Mouse (Mus musculus) thymus, postnatal 25 days (tissue): Measurements from ENCODE around the gene Lsm4.

Source experiments
- DNase-seq: peaks from one replicate; pipeline ENCODE4 v3.0.0; 2022

Gene Lsm4

GRCm38 (mm10) chr8:70701982-70702841 lies 29.2 kb downstream of the Lsm4 start:
- DNase-seq: no peak

GRCm38 (mm10) chr8:70702842-70703182 lies 29.8 kb downstream of the Lsm4 start:
- DNase-seq: no peak

GRCm38 (mm10) chr8:70703287-70703686 lies 30.2 kb downstream of the Lsm4 start, which contains the start of gene Iqcn:
TSS of gene Iqcn (plus strand) at chr8:70703457.
- no peak for DNase-seq

- no peak for DNase-seq
Observed at GRCm38 (mm10) chr8:70708281-70708680, 35.2 kb downstream of the Lsm4 start.

GRCm38 (mm10) chr8:70709794-70710193 lies 36.7 kb downstream of the Lsm4 start:
- DNase-seq: no peak

GRCm38 (mm10) chr8:70710296-70710695 lies 37.2 kb downstream of the Lsm4 start:
- no peak for DNase-seq

- no peak for DNase-seq
Observed at GRCm38 (mm10) chr8:70711041-70711440, 38.0 kb downstream of the Lsm4 start.

GRCm38 (mm10) chr8:70713991-70714390 lies 40.9 kb downstream of the Lsm4 start:
- DNase-seq: no peak

GRCm38 (mm10) chr8:70715086-70715485 lies 42.0 kb downstream of the Lsm4 start:
- DNase-seq: no peak

- DNase-seq: no peak
Observed at GRCm38 (mm10) chr8:70716521-70717400, 43.7 kb downstream of the Lsm4 start.

GRCm38 (mm10) chr8:70718297-70718696 lies 45.2 kb downstream of the Lsm4 start, which contains the start of gene Gm3336:
TSS of gene Gm3336 (plus strand) at chr8:70718543.
- peak; percentile 87 for DNase-seq

GRCm38 (mm10) chr8:70719796-70720270 lies 46.8 kb downstream of the Lsm4 start:
- no peak for DNase-seq

- DNase-seq: peak; percentile 75
Observed at GRCm38 (mm10) chr8:70720739-70721138, 47.7 kb downstream of the Lsm4 start.

- DNase-seq: no peak
Observed at GRCm38 (mm10) chr8:70721601-70722000, 48.6 kb downstream of the Lsm4 start.

GRCm38 (mm10) chr8:70723486-70724210 lies 50.6 kb downstream of the Lsm4 start, which contains the start of gene Pde4c:
TSS of gene Pde4c (plus strand) at chr8:70723720.
- DNase-seq: no peak

GRCm38 (mm10) chr8:70724216-70724615 lies 51.2 kb downstream of the Lsm4 start:
- no peak for DNase-seq

GRCm38 (mm10) chr8:70725792-70726447 lies 52.9 kb downstream of the Lsm4 start:
- DNase-seq: no peak

- no peak for DNase-seq
Observed at GRCm38 (mm10) chr8:70726721-70727120, 53.7 kb downstream of the Lsm4 start.
